Mouse (Mus musculus) lung, postnatal 4 days (tissue): ENCODE data around the gene Pcna.
A peak's percentile ranks its signal among the peaks of the same experiment; 100 is the strongest.
"Not testable (repeated sequence)": the region's sequence is repeated elsewhere in the genome, so short reads cannot be mapped to it uniquely, and the experiment has no call there.

Experiments
- DNase-seq, 2 experiments: peaks; one replicate each; pipeline ENCODE4 v3.0.0; 2021

Gene Pcna

GRCm38 (mm10) chr2:132252542-132253528 lies at the start of gene Pcna:
Gene Pcna, minus strand, starts transcription at chr2:132253314.
- DNase-seq: peak; percentile 98 to 99

DNA sequence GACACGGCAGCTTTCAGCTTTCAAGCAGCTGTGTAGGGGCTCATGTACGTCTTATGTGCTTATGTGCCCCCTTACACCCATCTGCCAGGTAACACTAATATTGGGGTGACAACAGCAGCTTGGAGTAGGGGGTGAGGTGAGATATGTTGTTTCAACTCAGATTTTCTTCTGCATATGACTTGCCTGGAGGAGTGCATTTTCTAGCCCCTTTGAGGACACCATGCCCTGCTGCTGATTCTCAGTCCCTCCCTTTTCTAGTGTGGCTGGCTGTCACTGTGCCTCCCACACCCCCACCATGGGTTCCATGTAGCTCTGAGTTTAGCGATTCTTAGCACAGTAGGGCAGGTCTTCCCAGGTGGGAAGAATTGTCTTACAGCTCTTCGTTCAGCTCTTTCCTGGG lies 48.3 kb upstream of the Pcna start:
- DNase-seq: no peak

DNA sequence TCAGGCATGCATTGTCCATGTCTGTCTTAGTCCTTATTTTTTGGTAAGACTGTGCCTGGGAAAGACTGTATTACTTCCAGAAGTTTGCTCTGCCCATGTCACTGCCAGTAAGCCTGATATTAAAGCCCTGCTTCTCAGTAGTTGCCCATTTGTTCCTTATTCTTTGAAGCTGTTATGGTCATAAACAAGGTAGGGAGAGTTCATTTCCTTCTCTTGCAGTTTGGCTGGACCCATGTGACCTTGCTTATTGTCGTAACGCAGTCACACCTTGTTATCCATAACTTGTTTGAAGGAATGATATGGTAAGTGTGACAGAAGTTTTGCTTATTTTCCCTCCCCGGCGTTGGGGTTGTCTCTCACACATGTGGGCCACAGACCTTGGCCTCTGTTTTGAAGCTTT lies 45.1 kb upstream of the Pcna start:
- peak in 1 of 2 experiments; percentile 4 for DNase-seq

DNA sequence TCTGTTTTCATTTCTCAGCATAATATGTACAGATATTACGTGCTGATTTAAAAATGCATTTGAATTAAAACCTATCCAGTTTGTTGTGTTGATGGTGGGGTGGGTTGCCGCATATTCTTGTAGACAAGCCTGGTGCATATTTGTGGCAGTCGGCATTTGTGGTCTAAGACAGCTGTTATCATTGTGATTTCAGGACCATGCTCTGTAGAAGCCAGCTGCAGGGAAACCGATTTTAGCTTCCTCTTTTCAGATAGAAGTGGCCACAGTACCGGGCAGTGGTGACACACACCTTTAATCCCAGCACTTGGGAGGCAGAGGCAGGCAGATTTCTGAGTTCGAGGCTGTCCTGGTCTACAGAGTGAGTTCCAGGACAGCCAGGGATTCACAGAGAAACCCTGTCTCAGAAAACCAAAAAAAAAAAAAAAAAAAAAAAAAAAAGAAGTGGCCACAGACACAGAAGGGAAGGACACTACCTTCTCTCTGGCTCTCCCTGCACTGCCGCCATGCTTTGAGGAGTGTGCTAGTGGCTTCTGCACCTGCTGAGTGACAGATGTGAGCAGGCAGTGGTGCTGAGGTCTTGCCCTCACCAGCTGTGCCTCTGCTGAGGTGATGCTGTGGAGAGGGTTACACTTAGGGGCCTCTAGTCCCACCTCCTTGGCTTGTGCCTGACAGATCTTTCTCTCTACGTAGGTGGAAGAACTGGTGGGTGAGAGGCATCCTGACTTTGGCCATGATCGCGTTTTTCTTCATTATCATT lies 40.8 kb upstream of the Pcna start:
- peak in 1 of 2 experiments; percentile 12 for DNase-seq

GRCm38 (mm10) chr2:132292083-132292482 lies 39.0 kb upstream of the Pcna start:
- DNase-seq: no peak

DNA sequence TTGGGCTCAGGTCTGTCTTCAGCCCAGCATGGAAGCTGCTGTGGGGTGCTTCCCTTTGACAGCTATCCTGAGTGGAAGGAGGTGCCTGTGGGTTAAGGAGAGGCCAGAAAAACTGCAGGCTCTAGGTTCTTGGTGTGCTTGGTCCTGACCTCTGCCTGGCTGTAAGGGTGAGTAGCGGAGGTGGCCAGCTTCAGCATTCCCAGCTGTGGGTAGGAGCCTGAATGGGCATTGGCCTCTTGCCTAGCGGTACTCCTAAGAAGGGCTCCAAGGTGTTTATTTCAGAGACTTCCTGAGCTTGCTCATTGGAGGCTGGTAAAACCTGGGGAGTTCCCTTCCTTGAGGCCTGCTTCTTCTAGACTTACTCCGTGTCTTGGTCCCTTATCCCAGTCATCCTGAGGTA lies 38.2 kb upstream of the Pcna start:
- peak; percentile 43 to 53 for DNase-seq

DNA sequence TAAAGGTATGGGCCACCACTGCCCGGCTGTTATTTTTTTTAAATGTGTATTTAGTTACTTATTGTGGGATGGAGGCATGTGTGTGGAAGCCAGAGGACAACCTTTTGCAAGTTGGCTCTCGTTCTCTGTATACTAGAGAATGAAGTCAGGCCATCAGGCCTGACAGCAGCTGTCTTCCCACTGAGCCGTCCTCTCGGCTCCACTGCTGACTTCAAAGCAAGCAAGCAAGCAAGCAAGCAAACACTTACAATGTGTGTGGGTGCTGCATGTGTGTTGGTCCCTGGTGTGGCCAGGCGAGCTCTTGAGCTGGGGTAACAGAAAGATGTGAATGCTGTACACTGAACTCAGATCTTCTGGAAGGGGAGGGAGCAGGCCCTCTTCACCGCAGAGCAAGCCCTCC lies 37.7 kb upstream of the Pcna start:
- no peak for DNase-seq

- not testable (repeated sequence) for DNase-seq
These were observed 36.1 kb upstream of the Pcna start for GRCm38 (mm10) chr2:132289213-132289612.

- DNase-seq: no peak
These were observed 33.4 kb upstream of the Pcna start for GRCm38 (mm10) chr2:132286376-132287076.

GRCm38 (mm10) chr2:132285722-132286121 lies 32.6 kb upstream of the Pcna start:
- DNase-seq: not testable (repeated sequence)

- DNase-seq: peak; percentile 74 to 87
These were observed 31.5 kb upstream of the Pcna start for GRCm38 (mm10) chr2:132284492-132285139.

DNA sequence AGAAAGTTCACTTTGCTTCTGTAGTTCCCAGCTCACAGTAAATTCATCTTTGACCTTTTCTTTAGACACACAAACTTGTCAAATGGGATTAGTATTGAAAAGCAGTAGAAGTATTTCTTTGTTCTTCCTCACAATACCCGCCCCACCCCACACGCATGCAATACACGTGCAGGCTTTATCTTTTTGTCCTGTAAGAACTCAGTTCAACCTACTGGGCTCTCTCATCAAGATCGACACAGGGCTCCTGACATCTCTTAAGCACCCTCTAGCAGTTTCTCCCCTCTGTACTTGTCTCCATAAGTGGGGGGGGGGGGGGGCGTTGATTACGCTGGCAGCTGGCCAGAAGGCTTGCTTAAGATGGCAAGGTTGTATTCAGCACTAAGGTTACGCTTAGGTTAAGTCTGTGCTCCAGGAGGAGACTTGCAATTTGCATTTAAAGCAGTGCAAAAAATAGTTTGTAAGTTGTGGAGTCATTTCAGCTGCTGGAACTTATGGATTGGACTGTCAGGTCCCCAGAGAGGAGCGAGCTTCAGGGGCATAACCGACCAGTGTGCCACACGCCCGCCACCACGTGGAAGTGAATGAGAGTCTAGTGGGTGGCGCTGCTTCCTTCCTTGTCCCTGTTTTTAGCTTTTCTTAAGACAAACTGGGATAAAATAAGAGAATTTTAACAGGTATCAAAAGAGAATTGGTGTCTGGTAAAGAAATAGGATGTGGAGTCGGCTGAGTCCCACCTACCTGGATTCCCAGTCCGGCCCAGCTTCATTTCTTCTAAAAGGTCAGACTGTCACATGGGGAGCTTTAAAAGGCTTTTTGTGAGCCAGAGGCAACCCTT lies 30.3 kb upstream of the Pcna start:
- no peak for DNase-seq

DNA sequence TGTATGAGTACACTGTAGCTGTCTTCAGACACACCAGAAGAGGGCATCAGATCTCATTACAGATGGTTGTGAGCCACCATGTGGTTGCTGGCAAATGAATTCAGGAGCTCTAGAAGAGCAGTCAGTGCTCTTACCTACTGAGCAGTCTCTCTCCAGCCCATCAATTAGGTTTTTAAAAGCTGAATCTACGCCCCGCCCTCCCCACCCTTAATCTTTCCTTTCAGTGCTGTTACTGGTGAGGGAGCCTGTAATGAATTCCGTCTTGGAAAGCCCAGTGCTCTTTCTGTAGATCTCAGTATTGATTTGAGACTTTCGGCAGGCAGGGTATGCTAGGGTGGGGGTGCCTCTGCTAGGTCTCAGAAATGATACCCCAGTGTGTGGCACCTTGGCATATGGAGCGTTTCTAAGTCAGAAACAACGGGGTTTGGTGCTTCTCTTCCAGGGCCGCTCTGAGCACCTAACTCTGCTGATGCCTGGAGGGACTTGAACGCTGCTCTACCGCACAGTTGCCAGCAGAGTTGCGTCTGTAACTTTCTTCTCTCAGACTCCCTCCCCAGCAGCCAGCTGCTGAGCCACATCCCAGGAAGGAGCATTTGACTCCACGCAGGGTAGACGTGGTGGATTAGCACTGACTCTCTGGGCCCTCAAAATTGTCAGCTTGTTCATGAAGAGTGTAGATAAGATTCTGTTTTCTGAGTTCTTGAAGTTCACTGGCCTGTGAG lies 29.5 kb upstream of the Pcna start:
- no peak for DNase-seq

DNA sequence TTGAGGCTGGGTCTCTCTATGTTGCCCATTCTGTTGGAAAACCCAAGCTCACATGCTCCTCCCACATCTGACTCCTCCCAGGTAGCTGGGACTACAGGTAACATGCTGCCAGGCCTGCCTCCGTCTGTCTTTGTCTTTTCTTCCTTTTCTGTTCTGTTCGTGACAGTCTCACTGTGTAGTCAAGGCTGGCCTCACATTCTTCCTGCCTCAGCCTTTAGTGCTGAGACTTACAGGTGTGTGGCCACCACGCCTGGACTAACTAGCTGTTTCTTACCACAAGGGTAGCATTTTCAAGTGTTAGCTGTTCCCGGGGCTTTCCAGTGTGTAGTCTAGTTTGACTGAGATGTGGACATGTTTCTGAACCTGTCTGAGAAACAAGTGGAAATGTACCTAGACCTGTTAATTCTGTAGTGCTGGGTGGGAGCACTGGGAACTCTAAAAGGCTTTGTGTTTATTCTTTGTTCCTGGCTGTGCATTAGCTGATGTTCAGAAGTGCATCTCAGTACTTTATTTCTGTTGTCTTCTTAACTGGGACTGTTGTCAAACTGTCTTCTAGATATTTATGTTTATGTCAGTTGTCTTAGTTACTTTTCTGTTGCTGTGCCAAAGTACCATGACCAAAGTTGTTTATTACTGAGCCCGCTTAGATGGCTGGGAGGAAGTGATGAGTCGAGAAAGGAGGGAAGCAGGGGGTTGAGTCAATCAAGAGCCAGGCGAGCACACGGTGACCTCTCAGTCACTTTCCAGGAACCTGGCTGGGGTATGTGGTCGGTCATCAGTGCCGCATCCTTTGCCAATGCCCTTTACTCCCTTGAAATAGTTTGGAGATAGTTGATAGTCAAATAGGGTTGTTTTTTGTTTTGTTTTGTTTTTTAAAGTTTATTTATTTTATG lies 28.7 kb upstream of the Pcna start:
- DNase-seq: no peak

- DNase-seq: no peak
These were observed 27.5 kb upstream of the Pcna start for GRCm38 (mm10) chr2:132280518-132281120.

DNA sequence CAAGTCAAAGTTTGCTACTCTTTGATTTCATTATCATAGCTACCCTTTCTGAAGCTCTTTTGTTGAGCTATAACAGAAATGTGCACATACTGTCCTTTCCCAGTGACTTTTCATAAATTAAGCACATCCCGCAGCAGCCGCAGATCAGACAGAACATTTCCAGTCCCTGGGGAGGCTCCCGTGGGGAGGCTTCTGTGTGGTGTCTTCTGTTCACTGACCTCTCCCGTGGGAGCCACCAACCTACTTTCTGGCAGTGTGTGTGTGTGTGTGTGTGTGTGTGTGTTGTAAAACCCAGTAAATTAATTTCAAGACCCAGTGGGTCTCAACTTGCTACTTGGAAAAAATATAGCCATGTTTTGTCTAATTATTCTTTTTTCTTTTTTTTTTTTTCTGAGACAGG lies 26.9 kb upstream of the Pcna start:
- no peak for DNase-seq

DNA sequence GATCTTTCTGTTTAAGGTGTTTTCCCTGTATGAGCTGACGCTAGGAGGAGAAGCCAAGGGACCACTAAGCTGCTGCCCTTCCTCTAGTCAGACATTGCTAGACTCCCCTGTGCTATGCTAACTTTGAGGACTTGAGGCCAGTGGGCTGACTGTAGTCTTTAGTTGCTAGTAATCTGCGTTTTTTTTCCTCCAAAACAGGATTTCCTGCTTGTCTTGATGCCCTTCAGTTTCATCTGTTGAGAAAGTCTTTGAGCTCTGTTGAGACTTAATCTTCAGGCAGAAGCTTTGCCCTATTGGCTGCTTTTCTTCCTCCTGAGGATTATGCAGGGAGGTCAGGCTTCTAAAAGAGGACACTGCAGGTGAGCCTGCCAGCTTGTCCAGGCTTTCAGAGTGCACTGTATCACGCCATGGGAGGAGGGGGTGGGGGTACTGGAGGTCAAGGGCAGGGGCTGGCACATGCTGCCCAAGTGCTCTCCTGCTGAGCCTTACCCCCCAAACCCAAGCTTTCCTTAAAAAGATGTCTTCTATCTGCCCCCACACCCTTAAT lies 26.3 kb upstream of the Pcna start:
- DNase-seq: no peak

GRCm38 (mm10) chr2:132278273-132278853 lies 25.2 kb upstream of the Pcna start:
- DNase-seq: no peak

DNA sequence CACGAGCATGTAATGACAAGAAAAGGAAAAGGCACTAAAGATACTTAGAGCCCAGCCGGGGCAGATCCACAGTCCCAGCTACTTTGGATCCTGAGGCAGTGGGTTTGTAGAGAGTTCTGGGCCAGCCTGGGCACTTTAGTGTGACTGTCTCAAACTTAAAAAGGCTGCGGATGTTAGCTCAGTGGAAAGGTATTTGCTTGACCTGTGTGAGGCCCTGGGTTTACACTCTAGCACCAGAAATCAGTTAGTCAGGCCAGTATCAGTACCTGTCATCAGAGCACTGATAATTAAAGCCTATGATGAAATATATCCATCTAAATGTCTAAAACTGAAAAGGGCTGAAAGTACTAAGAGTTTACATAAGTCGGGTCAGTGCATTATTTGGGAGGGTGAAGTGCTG lies 23.1 kb upstream of the Pcna start:
- DNase-seq: no peak
